Mouse (Mus musculus) ES-E14 (cell line): ENCODE data around the gene Ski. TPM values are rescaled to one million over a fixed set of nuclear protein-coding genes. Genes with fewer than 3 reads are reported as not detected.

ENCODE experiments used
- DNase-seq: peaks from one replicate; pipeline ENCODE4 v3.0.0-alpha.2; 2013; ENCODE audit warnings: low read depth, low spot score
- H3K27ac ChIP-seq: 2 replicates; pipeline ENCODE4 v1.5.1; 2012; ENCODE audit warnings: low read depth, mild to moderate bottlenecking, low read length, moderate library complexity, mixed read lengths; ENCODE audit not compliant: poor library complexity, insufficient read depth, severe bottlenecking
- H3K36me3 ChIP-seq: 2 replicates; pipeline ENCODE4 v1.6.1; 2012; ENCODE audit warnings: mild to moderate bottlenecking, low read length, moderate library complexity, mixed read lengths; ENCODE audit not compliant: control insufficient read depth, poor library complexity, insufficient read depth, severe bottlenecking
- H3K4me1 ChIP-seq, 2 experiments: fragments of 150-350 bp in 1 of 2; sonication (generic) in 1 of 2; 2 replicates each; pipeline ENCODE4 v1.6.1; 2012; ENCODE audit warnings: low read length in 2 of 2, mild to moderate bottlenecking in 1 of 2, mixed read lengths in 1 of 2; ENCODE audit not compliant: control insufficient read depth in 2 of 2, insufficient read depth in 2 of 2, poor library complexity in 1 of 2
- H3K4me3 ChIP-seq, 2 experiments: fragments of 150-350 bp in 1 of 2; sonication (generic) in 1 of 2; 2 replicates each; pipeline ENCODE4 v1.5.1; 2012; ENCODE audit warnings: low read length in 2 of 2, low read depth in 1 of 2, mild to moderate bottlenecking in 1 of 2, mixed read lengths in 1 of 2; ENCODE audit not compliant: insufficient read depth in 1 of 2, poor library complexity in 1 of 2, severe bottlenecking in 1 of 2
- H3K9ac ChIP-seq: 2 replicates; pipeline ENCODE4 v1.6.1; 2012; ENCODE audit warnings: low read depth, mild to moderate bottlenecking, low read length, mixed read lengths; ENCODE audit not compliant: poor library complexity, insufficient read depth, severe bottlenecking
- H3K9me3 ChIP-seq: fragments of 150-350 bp; sonication (generic); 2 replicates; pipeline ENCODE4 v1.6.1; 2012; ENCODE audit warnings: low read depth, mild to moderate bottlenecking, low read length; ENCODE audit not compliant: control insufficient read depth, insufficient read depth
- CHD2 ChIP-seq: IDR thresholded peaks from 2 replicates; pipeline ENCODE4 v1.6.1; 2014; ENCODE audit warnings: mild to moderate bottlenecking, low read depth, low read length, inconsistent platforms
- HCFC1 ChIP-seq: IDR thresholded peaks from 2 replicates; pipeline ENCODE4 v1.6.1; 2012; ENCODE audit warnings: low read length, inconsistent platforms, borderline replicate concordance; ENCODE audit not compliant: insufficient read depth
- MAFK ChIP-seq: IDR thresholded peaks from 2 replicates; pipeline ENCODE4 v1.6.1; 2014; ENCODE audit warnings: mild to moderate bottlenecking, low read depth, low read length, inconsistent platforms; ENCODE audit not compliant: insufficient read depth
- ZC3H11A ChIP-seq: IDR thresholded peaks from 2 replicates; pipeline ENCODE4 v1.6.1; 2012; ENCODE audit warnings: low read depth, mild to moderate bottlenecking, inconsistent platforms, low read length, borderline replicate concordance
- ZNF384 ChIP-seq: IDR thresholded peaks from 2 replicates; pipeline ENCODE4 v1.6.1; 2012; ENCODE audit warnings: low read depth, low read length, inconsistent platforms
- in situ Hi-C, 2 experiments: fragments of 600-800 bp; cut with MboI; formaldehyde crosslinking; loops; one replicate each; pipeline ENCODE4 v1.15.1; 2025; ENCODE audit warnings: low sequenced_read_pairs in 2 of 2, inconsistent platforms in 1 of 2; ENCODE audit not compliant: unreplicated experiment in 2 of 2
- total RNA-seq: library from RNA; depleted of rRNA; stranded (reverse); fragments of 300-350 nt; gene quantifications from 2 replicates; pipeline ENCODE4 v1.2.3, GENCODE M21; 2012; rRNA removed

Gene Ski
- total RNA-seq, 1 experiment = 30.2 TPM

DNA sequence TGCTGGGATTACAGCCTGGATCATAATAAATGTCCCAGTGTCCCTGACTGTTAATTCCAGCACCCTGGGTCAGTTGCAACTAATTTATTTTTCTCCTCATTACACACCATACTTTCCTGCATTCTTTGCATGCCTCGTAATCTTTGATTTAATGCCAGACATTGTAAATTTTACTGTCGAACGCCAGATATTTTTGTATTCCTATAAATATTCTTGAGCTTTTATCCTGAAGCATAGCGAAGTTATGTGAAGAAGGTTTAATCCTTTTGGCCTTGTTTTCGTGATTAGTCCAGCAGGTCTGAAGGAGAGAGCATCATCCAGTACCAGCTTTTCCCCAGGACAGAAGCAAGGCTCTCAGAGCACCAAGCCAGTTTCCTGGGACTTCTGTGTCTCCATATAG is 112.9 kb downstream of the Ski start:
- Histone ChIP-seq H3K36me3 (no peaks in the 10 kb centered on the region), H3K4me3 (no peak overlapping the region), H3K9ac (no peak overlapping the region), H3K9me3 (no peaks in the 10 kb centered on the region), H3K4me1 (peaks cover 0 to 10% of the 10 kb centered on the region in 2 experiments; a peak in 2 of 4 replicates), H3K27ac (no peak overlapping the region)
- DNase-seq = no peak
- in situ Hi-C loops = no loop called here
- TF ChIP-seq ZNF384 = no peak
- TF ChIP-seq MAFK = no peak
- TF ChIP-seq HCFC1 = no peak
- TF ChIP-seq ZC3H11A = no peak
- no peak for TF ChIP-seq CHD2

DNA sequence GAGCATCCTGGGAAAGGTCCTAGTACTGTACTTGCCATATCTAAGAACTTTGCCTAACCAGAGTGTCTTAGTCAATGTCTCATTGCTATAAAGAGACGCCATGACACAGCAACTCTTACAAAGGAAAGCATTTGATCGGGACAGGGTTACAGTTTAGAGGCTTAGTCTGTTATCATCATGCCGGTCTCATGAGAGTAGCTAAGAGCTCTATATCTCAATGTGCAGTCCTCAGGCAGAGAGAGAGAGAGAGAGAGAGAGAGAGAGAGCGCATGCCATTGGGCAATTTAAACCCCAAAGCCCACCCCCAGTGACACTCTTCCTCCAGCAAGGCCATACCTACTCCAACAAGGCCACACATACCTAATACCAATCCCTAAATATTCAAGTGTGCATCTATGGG is 114.5 kb downstream of the Ski start:
- no peaks in the 10 kb centered on the region for H3K36me3 ChIP-seq
- H3K9me3 ChIP-seq = no peaks in the 10 kb centered on the region
- no peak for DNase-seq
- no peaks in the 10 kb centered on the region for H3K4me1 ChIP-seq
- TF ChIP-seq ZNF384 = no peak
- no peak for TF ChIP-seq ZC3H11A
- no peak for TF ChIP-seq CHD2
- no peak for TF ChIP-seq HCFC1
- TF ChIP-seq MAFK = no peak
- H3K9ac ChIP-seq = no peak overlapping the region
- H3K27ac ChIP-seq = no peak overlapping the region
- no peak overlapping the region for H3K4me3 ChIP-seq
- in situ Hi-C loops = no loop called here

Other genes with a start within 250 kb of the Ski start
- gene Plch2, start 165.8 kb downstream of the Ski start, total RNA-seq = 0.94 and 2.5 TPM in 2 replicates
- gene Pex10, start 155.6 kb downstream of the Ski start, total RNA-seq = 38.6 and 61.3 TPM in 2 replicates
- 161 and 162 TPM in 2 replicates for gene Rer1, start 136.2 kb downstream of the Ski start, total RNA-seq
- 3.4 and 3.9 TPM in 2 replicates for gene Morn1, start 136.0 kb downstream of the Ski start, total RNA-seq
- gene Faap20, start 27.2 kb upstream of the Ski start, total RNA-seq = 16.4 and 17.8 TPM in 2 replicates
- gene Prkcz, start 138.8 kb upstream of the Ski start, total RNA-seq = 17.0 and 19.5 TPM in 2 replicates
- not detected in 2 replicates for gene Gabrd, start 175.5 kb upstream of the Ski start, total RNA-seq
- 4.8 and 5.0 TPM in 2 replicates for gene Cfap74, start 186.6 kb upstream of the Ski start, total RNA-seq
- 0.58 and 0.67 TPM in 2 replicates for gene Tmem52, start 246.5 kb upstream of the Ski start, total RNA-seq